Mouse (Mus musculus): ENCODE measurements around the gene Hspb2.

GRCm38 (mm10) chr9:50742261-50742660 is 9.9 kb downstream of the Hspb2 start:
- TF ChIP-seq POLR2A (IDR thresholded peaks at IDR 0.05; ENCODE audit: borderline replicate concordance, extremely low read depth, low read depth, low read length), result no peak
- TF ChIP-seq CTCF (IDR thresholded peaks at IDR 0.05; ENCODE audit: insufficient read depth, low read length), result no peak
